Mouse (Mus musculus): ENCODE data around the gene Hexim2.

Gene Hexim2

GRCm38 (mm10) chr11:103142441-103143182 lies 10.4 kb downstream of the Hexim2 start:
- DNase-seq, result peak; percentile 87

- DNase-seq, result no peak
Observed at GRCm38 (mm10) chr11:103144309-103145285, 12.4 kb downstream of the Hexim2 start.

GRCm38 (mm10) chr11:103146386-103146785 lies 14.2 kb downstream of the Hexim2 start:
- no peak for DNase-seq

- DNase-seq, result no peak
Observed at GRCm38 (mm10) chr11:103147766-103148165, 15.5 kb downstream of the Hexim2 start.

GRCm38 (mm10) chr11:103149771-103150170 lies 17.5 kb downstream of the Hexim2 start:
- DNase-seq, result no peak

GRCm38 (mm10) chr11:103158621-103159478 lies 26.6 kb downstream of the Hexim2 start:
- DNase-seq, result peak; percentile 94

GRCm38 (mm10) chr11:103160738-103161137 lies 28.5 kb downstream of the Hexim2 start:
- DNase-seq, result no peak

GRCm38 (mm10) chr11:103161449-103161848 lies 29.2 kb downstream of the Hexim2 start:
- no peak for DNase-seq

GRCm38 (mm10) chr11:103162132-103162531 lies 29.9 kb downstream of the Hexim2 start:
- DNase-seq, result peak; percentile 52

GRCm38 (mm10) chr11:103164391-103164790 lies 32.2 kb downstream of the Hexim2 start:
- DNase-seq, result peak; percentile 56

- peak; percentile 84 for DNase-seq
Observed at GRCm38 (mm10) chr11:103168690-103169390, 36.6 kb downstream of the Hexim2 start.

- DNase-seq, result no peak
Observed at GRCm38 (mm10) chr11:103169664-103170063, 37.4 kb downstream of the Hexim2 start.

- peak; percentile 58 for DNase-seq
Observed at GRCm38 (mm10) chr11:103170111-103170493, 37.9 kb downstream of the Hexim2 start.

GRCm38 (mm10) chr11:103170494-103171285 lies 38.5 kb downstream of the Hexim2 start, which contains the start of gene Fmnl1:
TSS of gene Fmnl1 (plus strand) at chr11:103171107.
- DNase-seq, result peak; percentile 92

GRCm38 (mm10) chr11:103171286-103171620 lies 39.0 kb downstream of the Hexim2 start:
- no peak for DNase-seq

GRCm38 (mm10) chr11:103171703-103172391 lies 39.6 kb downstream of the Hexim2 start:
- peak; percentile 65 for DNase-seq

- DNase-seq, result peak; percentile 50
Observed at GRCm38 (mm10) chr11:103172392-103173040, 40.3 kb downstream of the Hexim2 start.

GRCm38 (mm10) chr11:103173041-103173770 lies 41.0 kb downstream of the Hexim2 start:
- no peak for DNase-seq

- peak; percentile 57 for DNase-seq
Observed at GRCm38 (mm10) chr11:103173771-103174344, 41.6 kb downstream of the Hexim2 start.
